Mouse (Mus musculus) limb, embryonic 14.5 days (tissue): ENCODE data around the gene Cct8l1. TPM values are rescaled to one million over a fixed set of nuclear protein-coding genes. Genes with fewer than 3 reads are reported as not detected.
A peak's percentile ranks its signal among the peaks of the same experiment; 100 is the strongest.

Experiments
- ATAC-seq: fragments of 200-750 bp; cut with Nextera tagmentation; 2 replicates; pipeline ENCODE4 v1.8.0; 2017; ENCODE audit warnings: low read depth, moderate number of reproducible peaks, moderate TSS enrichment; ENCODE audit not compliant: low FRiP score
- DNase-seq: peaks from one replicate; pipeline ENCODE4 v3.0.0-alpha.2; 2015; ENCODE audit warnings: low spot score
- H3K27ac ChIP-seq: fragments of 300-500 bp; sonication (generic); replicated peaks from 2 replicates; pipeline ENCODE4 v1.5.1; 2014; ENCODE audit warnings: low read depth, mild to moderate bottlenecking, low read length, moderate library complexity, mixed read lengths
- H3K27me3 ChIP-seq: fragments of 300-500 bp; sonication (generic); 2 replicates; pipeline ENCODE4 v1.6.1; 2014; ENCODE audit warnings: low read length, mixed read lengths; ENCODE audit not compliant: control insufficient read depth, insufficient read depth
- H3K36me3 ChIP-seq: fragments of 300-500 bp; sonication (generic); 2 replicates; pipeline ENCODE4 v1.6.1; 2014; ENCODE audit warnings: mild to moderate bottlenecking, low read length, moderate library complexity, mixed read lengths; ENCODE audit not compliant: control insufficient read depth, insufficient read depth
- H3K4me1 ChIP-seq: fragments of 300-500 bp; sonication (generic); 2 replicates; pipeline ENCODE4 v1.6.1; 2014; ENCODE audit warnings: antibody characterized with exemption, low read length, mixed read lengths; ENCODE audit not compliant: control insufficient read depth, insufficient read depth
- H3K4me2 ChIP-seq: fragments of 300-500 bp; sonication (generic); replicated peaks from 2 replicates; pipeline ENCODE4 v1.6.1; 2014; ENCODE audit warnings: low read depth, mild to moderate bottlenecking, low read length, moderate library complexity; ENCODE audit not compliant: severe bottlenecking
- H3K4me3 ChIP-seq: fragments of 300-500 bp; sonication (generic); replicated peaks from 2 replicates; pipeline ENCODE4 v1.5.1; 2014; ENCODE audit warnings: low read length
- H3K9ac ChIP-seq: fragments of 300-500 bp; sonication (generic); 2 replicates; pipeline ENCODE4 v1.6.1; 2014; ENCODE audit warnings: mild to moderate bottlenecking, low read depth, low read length, moderate library complexity; ENCODE audit not compliant: severe bottlenecking
- H3K9me3 ChIP-seq: fragments of 300-500 bp; sonication (generic); 2 replicates; pipeline ENCODE4 v1.6.1; 2016; ENCODE audit warnings: low read length; ENCODE audit not compliant: control insufficient read depth
- POLR2A ChIP-seq: fragments of 200-500 bp; IDR thresholded peaks from 2 replicates; pipeline ENCODE4 v1.8.0; 2012; ENCODE audit warnings: inconsistent platforms, mild to moderate bottlenecking, moderate library complexity, borderline replicate concordance; ENCODE audit not compliant: insufficient read depth, insufficient read length; ENCODE audit errors: extremely low read depth
- WGBS: fragments of 180-500 bp; shearing (Covaris S2); extraction: QIAGEN DNeasy Blood & Tissue Kit; methylation state at CpG from one replicate; pipeline ENCODE4 v1.1.7; 2014; 5-methylcytosine and 5-hydroxymethylcytosine counted together
- polyA plus RNA-seq, 2 experiments: library from polyadenylated mRNA; depleted of rRNA in 1 of 2; stranded (reverse) in 1 of 2; unstranded in 1 of 2; fragments of >200 nt; fragmentation: Nextera tagmentation in 1 of 2; extraction: Ambion mirVana in 1 of 2; gene quantifications; 2 replicates each; pipeline versions ENCODE4 v1.2.1 to v1.2.3; 2012 to 2014

Cct8l1 gene
- polyA plus RNA-seq, 2 experiments = 0.12 TPM; not detected in 1

- H3K36me3 ChIP-seq = no peaks in the 10 kb centered on the region
- no peaks in the 10 kb centered on the region for H3K9me3 ChIP-seq
- ATAC-seq = no peak
- H3K27me3 ChIP-seq = no peaks in the 10 kb centered on the region
- no peak for TF ChIP-seq POLR2A
- no peak for DNase-seq
- H3K4me2 ChIP-seq = no peak overlapping the region
- H3K4me3 ChIP-seq = no peak overlapping the region
- WGBS = 79% methylated on average over 5 of the region's 5 CpGs
- H3K4me1 ChIP-seq = no peaks in the 10 kb centered on the region
- H3K27ac ChIP-seq = no peak overlapping the region
- H3K9ac ChIP-seq = no peak overlapping the region
These were observed 5.6 kb downstream of the Cct8l1 start for GRCm38 (mm10) chr5:25521461-25521860.

GRCm38 (mm10) chr5:25526116-25526515 lies 10.2 kb downstream of the Cct8l1 start:
- 46% methylated on average over 5 of the region's 5 CpGs for WGBS
- 0 out of 2 replicates have a peak, but pooled peaks cover 7% of the 10 kb centered on the region for H3K4me1 ChIP-seq
- H3K27me3 ChIP-seq = no peaks in the 10 kb centered on the region
- DNase-seq = no peak
- no peak for TF ChIP-seq POLR2A
- no peaks in the 10 kb centered on the region for H3K9me3 ChIP-seq
- no peak overlapping the region for H3K9ac ChIP-seq
- H3K27ac ChIP-seq = no peak overlapping the region
- no peaks in the 10 kb centered on the region for H3K36me3 ChIP-seq
- H3K4me2 ChIP-seq = no peak overlapping the region
- no peak for ATAC-seq
- H3K4me3 ChIP-seq = no peak overlapping the region

- no peak overlapping the region for H3K9ac ChIP-seq
- 36% methylated on average over 4 of the region's 4 CpGs for WGBS
- H3K36me3 ChIP-seq = no peaks in the 10 kb centered on the region
- no peak for TF ChIP-seq POLR2A
- no peak overlapping the region for H3K4me3 ChIP-seq
- no peak overlapping the region for H3K4me2 ChIP-seq
- DNase-seq (no peak), ATAC-seq (no peak)
- H3K9me3 ChIP-seq = no peaks in the 10 kb centered on the region
- no peak overlapping the region for H3K27ac ChIP-seq
- no peaks in the 10 kb centered on the region for H3K27me3 ChIP-seq
- H3K4me1 ChIP-seq = 0 out of 2 replicates have a peak, but pooled peaks cover 7% of the 10 kb centered on the region
These were observed 11.1 kb downstream of the Cct8l1 start for GRCm38 (mm10) chr5:25526926-25527325.

GRCm38 (mm10) chr5:25527971-25528370 lies 12.1 kb downstream of the Cct8l1 start:
- Histone ChIP-seq H3K36me3 (no peaks in the 10 kb centered on the region), H3K27ac (no peak overlapping the region), H3K4me2 (no peak overlapping the region), H3K4me3 (no peak overlapping the region), H3K4me1 (0 out of 2 replicates have a peak, but pooled peaks cover 7% of the 10 kb centered on the region), H3K27me3 (no peaks in the 10 kb centered on the region), H3K9me3 (no peaks in the 10 kb centered on the region), H3K9ac (no peak overlapping the region)
- no peak for TF ChIP-seq POLR2A
- 79% methylated on average over 1 of the region's 1 CpGs for WGBS
- ATAC-seq (no peak), DNase-seq (no peak)

GRCm38 (mm10) chr5:25528851-25529528 lies 13.1 kb downstream of the Cct8l1 start:
- Histone ChIP-seq H3K27ac (peak overlapping the region; percentile 70), H3K9me3 (no peaks in the 10 kb centered on the region), H3K4me2 (peak overlapping the region; percentile 56), H3K4me3 (peak overlapping the region; percentile 75), H3K36me3 (no peaks in the 10 kb centered on the region), H3K4me1 (0 out of 2 replicates have a peak, but pooled peaks cover 7% of the 10 kb centered on the region), H3K9ac (peak overlapping the region; percentile 71), H3K27me3 (no peaks in the 10 kb centered on the region)
- no peak for DNase-seq
- peak; percentile 41; the same call in 1 of the 2 replicates for TF ChIP-seq POLR2A
- peak; percentile 56 for ATAC-seq
- WGBS = 8% methylated on average over 22 of the region's 22 CpGs
